ENCODE assay signal across 1 mouse cellular context in the genomic region with DNA sequence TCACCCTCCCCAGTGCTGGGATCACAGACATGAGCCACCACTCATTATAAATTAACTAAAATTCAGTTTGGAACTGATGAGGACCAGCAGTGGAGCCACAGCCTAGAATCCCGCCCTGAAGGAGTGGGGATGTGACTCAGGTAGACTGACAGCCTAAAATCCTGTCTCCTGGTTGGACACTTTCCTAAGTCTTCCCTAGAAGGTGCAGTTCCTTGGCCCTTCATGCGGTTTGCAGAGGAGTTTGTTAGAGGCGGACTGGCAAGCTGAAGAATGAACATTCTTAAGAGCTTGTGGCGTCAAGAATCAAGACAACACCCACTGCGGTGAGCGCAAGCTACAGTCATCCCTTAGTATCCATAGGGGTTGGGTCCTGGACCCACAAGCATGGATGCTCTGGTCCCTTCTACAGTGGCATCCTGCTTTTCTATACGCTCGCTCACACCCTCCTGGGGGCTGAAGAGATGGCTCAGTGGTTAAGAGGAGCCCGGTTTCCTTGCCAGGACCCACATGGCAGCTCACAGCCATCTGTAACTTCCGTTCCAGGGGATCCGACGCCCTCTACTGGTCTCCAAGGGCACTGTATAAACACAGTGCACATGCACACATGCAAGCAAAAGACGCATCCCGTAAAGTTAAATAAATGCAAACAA.
TF ChIP-seq lines count a peak whose summit lies in the region.

No protein-coding gene starts in this region.

TF ChIP-seq in MEL, 35 proteins besides CTCF, POLR2A, EP300 and RAD21:
- TF ChIP-seq MAX (IDR thresholded peaks at IDR 0.05; ENCODE audit: low read length) (peak; percentile 94), ZMIZ1 (IDR thresholded peaks at IDR 0.05; ENCODE audit: low read depth, low read length) (no peak), MXI1 (IDR thresholded peaks at IDR 0.05; ENCODE audit: low read depth, low read length) (peak; percentile 98), NELFE (IDR thresholded peaks at IDR 0.05; ENCODE audit: low read depth, low read length) (peak; percentile 44; the same call in 1 of the 2 replicates), ZKSCAN1 (IDR thresholded peaks at IDR 0.05; ENCODE audit: low read depth, low read length) (no peak), UBTF (IDR thresholded peaks at IDR 0.05; ENCODE audit: borderline replicate concordance, insufficient read depth, low read depth, low read length) (no peak), ETS1 (IDR thresholded peaks at IDR 0.05; ENCODE audit: low read depth, low read length) (peak; percentile 45), POLR2AphosphoS5 (IDR thresholded peaks at IDR 0.05; ENCODE audit: borderline replicate concordance, low read depth, low read length) (no peak), SMC3 (IDR thresholded peaks at IDR 0.05; ENCODE audit: low read depth, low read length) (peak; percentile 51), GABPA (IDR thresholded peaks at IDR 0.05; ENCODE audit: low read depth, low read length) (no peak), POLR2AphosphoS2 (IDR thresholded peaks at IDR 0.05; ENCODE audit: low read length) (no peak), MYC (IDR thresholded peaks at IDR 0.05; ENCODE audit: low read depth, low read length) (peak; percentile 97), SIN3A (IDR thresholded peaks at IDR 0.05; ENCODE audit: low read length) (peak; percentile 96), TAL1 (IDR thresholded peaks at IDR 0.05; ENCODE audit: low read length) (no peak), MYB (IDR thresholded peaks at IDR 0.05; ENCODE audit: low read depth, low read length) (no peak), NRF1 (IDR thresholded peaks at IDR 0.05; ENCODE audit: insufficient read depth, low read depth, low read length, poor library complexity, severe bottlenecking) (no peak), CHD1 (IDR thresholded peaks at IDR 0.05; ENCODE audit: low read depth, low read length) (peak; percentile 46; the same call in 1 of the 2 replicates), MAFK (IDR thresholded peaks at IDR 0.05; ENCODE audit: borderline replicate concordance, low read depth, low read length) (no peak), KAT2A (conservative IDR thresholded peaks at IDR 0.05; ENCODE audit: low read depth, low read length) (no peak), JUND (IDR thresholded peaks at IDR 0.05; ENCODE audit: low read depth, low read length) (no peak), ZNF384 (IDR thresholded peaks at IDR 0.05; ENCODE audit: low read depth, low read length) (no peak), HCFC1 (IDR thresholded peaks at IDR 0.05; ENCODE audit: low read depth, low read length) (peak; percentile 76), TBP (IDR thresholded peaks at IDR 0.05; ENCODE audit: low read depth, low read length) (peak; percentile 72), MEF2A (IDR thresholded peaks at IDR 0.05; ENCODE audit: extremely low read depth, insufficient replicate concordance, low read depth, low read length, poor library complexity, severe bottlenecking) (no peak), GATA1 (IDR thresholded peaks at IDR 0.05; ENCODE audit: low read depth, low read length) (no peak), ELF1 (IDR thresholded peaks at IDR 0.05; ENCODE audit: low read depth, low read length) (peak; percentile 64; the same call in 1 of the 2 replicates)
